Mouse (Mus musculus) megakaryocyte, embryonic 14.5 days (primary cell): ENCODE data around the gene Pnkd.

Experiments
- FLI1 ChIP-seq: IDR thresholded peaks from 2 replicates; pipeline ENCODE4 v1.6.1; 2012; ENCODE audit warnings: low read length, inconsistent platforms, mixed read lengths
- GATA1 ChIP-seq: IDR thresholded peaks from 3 replicates; pipeline ENCODE4 v1.6.1; 2012; ENCODE audit warnings: mixed read lengths, low read length, inconsistent platforms, borderline replicate concordance

DNA sequence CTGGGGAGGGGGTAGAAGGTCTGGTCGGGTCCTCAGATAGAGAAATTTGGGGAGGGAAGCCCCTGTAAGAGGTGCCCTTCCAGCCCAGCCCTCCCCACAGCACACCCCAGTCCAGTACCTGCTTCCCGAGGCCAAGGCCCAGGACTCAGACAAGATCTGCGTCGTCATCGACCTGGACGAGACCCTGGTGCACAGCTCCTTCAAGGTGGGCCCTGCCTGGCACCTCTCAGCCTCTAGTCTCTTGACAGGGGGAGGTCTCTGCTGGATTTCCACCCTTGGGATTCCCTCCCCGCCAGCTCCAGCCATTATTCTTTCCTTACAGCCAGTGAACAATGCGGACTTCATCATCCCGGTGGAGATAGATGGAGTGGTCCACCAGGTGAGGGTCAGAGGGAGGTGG is 109.0 kb downstream of the Pnkd start:
- TF ChIP-seq GATA1: no peak
- no peak for TF ChIP-seq FLI1
